Mouse (Mus musculus) thymus, adult 2 months (tissue): ENCODE results near the gene Ndufb2. TPM values are rescaled to one million over a fixed set of nuclear protein-coding genes. Genes with fewer than 3 reads are reported as not detected.

Source experiments
- DNase-seq: peaks from one replicate; pipeline ENCODE4 v3.0.0; 2021
- H3K27ac ChIP-seq: fragments of 200-500 bp; 2 replicates; pipeline ENCODE4 v1.5.1; 2012; ENCODE audit warnings: low read length, control low read depth; ENCODE audit not compliant: control insufficient read depth, insufficient read depth
- H3K27me3 ChIP-seq: fragments of 200-500 bp; 2 replicates; pipeline ENCODE4 v1.6.1; 2012; ENCODE audit warnings: mild to moderate bottlenecking, low read length, moderate library complexity, mixed read lengths; ENCODE audit not compliant: control insufficient read depth, insufficient read depth
- H3K36me3 ChIP-seq: fragments of 200-500 bp; 2 replicates; pipeline ENCODE4 v1.6.1; 2012; ENCODE audit warnings: mild to moderate bottlenecking, low read length, moderate library complexity; ENCODE audit not compliant: control insufficient read depth, insufficient read depth
- H3K4me1 ChIP-seq: fragments of 200-500 bp; replicated peaks from 2 replicates; pipeline ENCODE4 v1.6.1; 2012; ENCODE audit warnings: low read length; ENCODE audit not compliant: control insufficient read depth, insufficient read depth
- H3K4me3 ChIP-seq: fragments of 200-500 bp; 2 replicates; pipeline ENCODE4 v1.5.1; 2012; ENCODE audit warnings: mild to moderate bottlenecking, low read length, control low read depth, moderate library complexity; ENCODE audit not compliant: control insufficient read depth, insufficient read depth
- CTCF ChIP-seq: fragments of 200-500 bp; IDR thresholded peaks from 2 replicates; pipeline ENCODE4 v1.5.1; 2012; ENCODE audit warnings: mild to moderate bottlenecking, control low read depth, low read length, moderate library complexity, borderline replicate concordance; ENCODE audit not compliant: control insufficient read depth, poor library complexity, insufficient read depth; ENCODE audit errors: extremely low read depth
- POLR2A ChIP-seq: fragments of 200-500 bp; IDR thresholded peaks from 2 replicates; pipeline ENCODE4 v1.6.1; 2012; ENCODE audit warnings: mild to moderate bottlenecking, low read length, control low read depth, moderate library complexity; ENCODE audit not compliant: control insufficient read depth, poor library complexity, insufficient read depth; ENCODE audit errors: extremely low read depth
- WGBS: fragments of 180-500 bp; shearing (Covaris S2); methylation state at CpG from one replicate; pipeline ENCODE4 v1.1.7; 2018; 5-methylcytosine and 5-hydroxymethylcytosine counted together
- polyA plus RNA-seq: library from polyadenylated mRNA; depleted of rRNA; stranded (reverse); fragments of >200 nt; gene quantifications from 2 replicates; pipeline ENCODE4 v1.2.3, GENCODE M21; 2012

Gene Ndufb2
- polyA plus RNA-seq, 1 experiment, result 412 TPM

GRCm38 (mm10) chr6:39562166-39563015 is 30.0 kb upstream of the Ndufb2 start:
- peaks cover 4% of the 10 kb centered on the region for H3K27me3 ChIP-seq
- TF ChIP-seq CTCF (no peak), POLR2A (no peak)
- H3K4me3 ChIP-seq, result no peak overlapping the region
- peaks cover 7% of the 10 kb centered on the region; the same call in 1 of the 2 replicates for H3K4me1 ChIP-seq
- DNase-seq, result peak; percentile 78
- H3K27ac ChIP-seq, result no peak overlapping the region
- 28% methylated on average over 23 of the region's 23 CpGs for WGBS
- no peaks in the 10 kb centered on the region for H3K36me3 ChIP-seq

DNA sequence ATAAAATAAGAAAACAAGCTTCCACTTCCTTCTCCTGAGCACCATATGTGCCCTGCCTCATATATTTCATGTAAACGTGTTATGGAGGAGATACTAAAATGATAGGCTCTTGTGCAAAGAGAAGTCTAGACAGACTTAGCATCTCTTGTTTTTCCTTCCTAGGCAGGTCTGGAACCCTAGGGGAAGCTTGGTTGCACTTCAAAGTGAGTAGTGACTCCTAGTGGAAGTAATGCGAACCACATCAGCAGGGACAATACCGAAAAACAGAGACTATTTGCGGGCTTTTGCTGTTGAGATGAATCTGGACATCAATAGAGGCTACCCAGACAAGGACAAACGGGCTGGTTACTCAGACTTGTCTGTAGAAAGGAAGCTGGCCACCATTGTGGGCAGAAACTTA is 24.8 kb upstream of the Ndufb2 start:
- no peak for TF ChIP-seq CTCF
- no peak for TF ChIP-seq POLR2A
- no peaks in the 10 kb centered on the region for H3K36me3 ChIP-seq
- peak; percentile 28 for DNase-seq
- no peak overlapping the region for H3K4me3 ChIP-seq
- no peaks in the 10 kb centered on the region for H3K4me1 ChIP-seq
- no peaks in the 10 kb centered on the region for H3K27me3 ChIP-seq
- H3K27ac ChIP-seq, result no peak overlapping the region
- 16% methylated on average over 5 of the region's 5 CpGs for WGBS

DNA sequence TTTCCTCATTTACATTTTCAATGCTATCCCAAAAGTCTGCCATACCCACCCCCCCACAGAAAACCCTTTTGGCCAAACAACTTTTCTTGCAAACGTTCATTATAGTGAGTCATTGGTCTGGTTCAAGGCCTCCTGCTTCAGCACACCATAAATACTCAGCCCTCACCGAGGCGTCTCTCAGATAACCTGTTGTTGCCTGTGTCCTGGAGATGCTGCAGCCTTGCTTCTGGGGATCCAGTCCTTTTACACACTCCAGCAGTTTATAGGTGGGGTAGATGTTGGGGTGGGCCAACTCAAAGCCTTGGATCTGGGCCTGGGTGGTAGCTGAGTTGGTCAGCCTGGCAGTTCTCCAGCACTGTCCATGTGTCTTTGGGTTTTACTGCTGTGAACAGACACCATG is 21.9 kb upstream of the Ndufb2 start:
- Histone ChIP-seq H3K27me3 (no peaks in the 10 kb centered on the region), H3K36me3 (no peaks in the 10 kb centered on the region), H3K4me1 (peaks cover 10% of the 10 kb centered on the region), H3K27ac (no peak overlapping the region), H3K4me3 (no peak overlapping the region)
- DNase-seq, result no peak
- 87% methylated on average over 3 of the region's 3 CpGs for WGBS
- TF ChIP-seq POLR2A (no peak), CTCF (no peak)

DNA sequence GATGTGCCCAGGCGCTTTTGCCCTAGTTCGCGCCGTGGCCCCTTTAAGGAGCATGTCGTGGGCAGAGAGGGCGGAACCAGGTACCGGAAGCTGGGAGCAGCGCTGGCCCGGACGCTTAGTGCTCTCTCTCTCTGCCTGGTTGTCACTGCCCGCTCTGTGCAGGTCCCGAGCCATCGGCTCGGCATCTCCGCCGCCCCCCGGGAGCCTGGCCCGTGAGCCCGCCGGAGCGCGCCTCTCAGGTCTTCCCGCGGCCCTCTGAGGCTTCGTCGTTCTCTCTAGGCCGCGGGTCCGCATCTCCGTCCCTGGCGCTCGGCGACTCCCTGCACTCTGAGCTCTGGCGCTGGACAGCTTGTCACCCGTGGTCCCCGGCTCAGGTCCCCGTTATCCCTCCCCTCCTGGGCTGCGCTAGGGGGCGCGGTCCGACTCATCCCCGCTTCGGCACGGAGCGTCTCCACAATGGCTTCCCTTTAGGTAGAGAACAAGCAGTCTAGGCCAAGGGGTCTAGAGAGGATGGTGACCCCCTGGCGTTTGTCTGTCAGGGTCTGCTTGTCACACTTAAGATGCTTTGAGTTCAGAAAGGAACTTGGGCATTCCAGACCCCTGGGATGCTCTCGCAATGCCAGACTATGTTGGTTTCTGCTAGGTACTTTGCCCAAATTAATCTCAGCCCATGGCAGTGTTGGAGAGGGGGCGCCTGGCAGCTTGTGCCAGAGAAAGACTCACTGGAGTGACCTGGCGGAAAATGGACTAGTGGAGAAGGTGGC is 18.4 kb upstream of the Ndufb2 start, which contains the start of gene Adck2:
Gene Adck2 (plus strand): TSS at position 83 of the 764 bp plus-strand sequence.
- Histone ChIP-seq H3K27ac (no peak within 1 kb of the TSS), H3K4me1 (peaks cover 13% of the 10 kb centered on the region), H3K27me3 (no peaks in the 10 kb centered on the region), H3K4me3 (peak within 1 kb of the TSS; percentile 67), H3K36me3 (no peaks in the 10 kb centered on the region)
- peak; percentile 81 for DNase-seq
- TF ChIP-seq POLR2A, result peak; percentile 49; the same call in 1 of the 2 replicates
- TF ChIP-seq CTCF, result peak; percentile 47; the same call in 1 of the 2 replicates
- 2% methylated on average over 49 of the region's 49 CpGs for WGBS

- Histone ChIP-seq H3K4me3 (peak overlapping the region; percentile 67), H3K27ac (no peak overlapping the region), H3K27me3 (no peaks in the 10 kb centered on the region), H3K4me1 (peaks cover 13% of the 10 kb centered on the region), H3K36me3 (peaks cover under 1% of the 10 kb centered on the region; the same call in 1 of the 2 replicates)
- WGBS, result 59% methylated on average over 10 of the region's 10 CpGs
- no peak for TF ChIP-seq POLR2A
- TF ChIP-seq CTCF, result no peak
- peak; percentile 30 for DNase-seq
Observed at GRCm38 (mm10) chr6:39574555-39574869, 17.9 kb upstream of the Ndufb2 start.

DNA sequence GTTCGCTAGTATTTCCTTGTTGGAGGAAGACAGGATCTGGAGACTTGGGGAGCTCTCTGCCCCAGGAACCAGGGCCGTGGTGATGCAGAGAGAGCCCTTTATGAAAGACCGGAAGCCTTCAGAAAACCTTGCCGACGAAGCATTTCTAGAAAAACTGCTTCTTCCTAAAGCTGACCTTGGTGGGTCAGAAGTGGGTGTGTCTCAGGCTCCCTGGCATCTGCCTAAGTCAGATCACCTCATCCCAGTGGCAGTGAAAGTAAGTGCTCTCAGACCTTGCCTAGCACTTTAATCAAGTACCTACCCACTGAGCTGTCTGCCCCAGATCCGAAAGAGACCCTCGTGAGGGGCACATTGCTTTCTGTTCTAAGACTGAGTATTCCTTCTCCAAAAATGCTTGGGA is 17.4 kb upstream of the Ndufb2 start:
- peaks cover 3% of the 10 kb centered on the region; the same call in 1 of the 2 replicates for H3K36me3 ChIP-seq
- 0 out of 2 replicates have a peak overlapping the region, but pooled peaks have one; percentile 67 for H3K4me3 ChIP-seq
- H3K27ac ChIP-seq, result no peak overlapping the region
- TF ChIP-seq CTCF (no peak), POLR2A (no peak)
- WGBS, result 80% methylated on average over 7 of the region's 7 CpGs
- no peaks in the 10 kb centered on the region for H3K27me3 ChIP-seq
- DNase-seq, result no peak
- H3K4me1 ChIP-seq, result peaks cover 13% of the 10 kb centered on the region
